Mouse (Mus musculus) cortical plate, adult 2 months (tissue): ENCODE results near the gene Hist1h3d.
"Not testable (repeated sequence)": the region's sequence is repeated elsewhere in the genome, so short reads cannot be mapped to it uniquely, and the experiment has no call there.

ENCODE experiments used
- CTCF ChIP-seq: fragments of 200-500 bp; IDR thresholded peaks from 2 replicates; pipeline ENCODE4 v1.5.1; 2011; ENCODE audit warnings: mild to moderate bottlenecking, control low read depth, low read length; ENCODE audit not compliant: insufficient read depth; ENCODE audit errors: extremely low read depth
- POLR2A ChIP-seq: fragments of 200-500 bp; IDR thresholded peaks from 2 replicates; pipeline ENCODE4 v1.6.1; 2011; ENCODE audit warnings: mild to moderate bottlenecking, low read length, control low read depth; ENCODE audit not compliant: insufficient read depth; ENCODE audit errors: extremely low read depth

- TF ChIP-seq CTCF, POLR2A: not testable (repeated sequence)
Observed at GRCm38 (mm10) chr13:23573898-23574524, 1.6 kb upstream of the Hist1h3d start, which contains the start of the genes Hist1h2bf and Hist1h2ad.
